Mouse (Mus musculus) brain, embryonic 14.5 days (tissue): ENCODE measurements around the gene Fscn2.

Experiments used
- CTCF ChIP-seq: fragments of 200-500 bp; IDR thresholded peaks from 2 replicates; pipeline ENCODE4 v1.5.1; 2012; ENCODE audit warnings: inconsistent platforms, mild to moderate bottlenecking, moderate library complexity, borderline replicate concordance; ENCODE audit not compliant: insufficient read depth, insufficient read length; ENCODE audit errors: extremely low read depth
- POLR2A ChIP-seq: fragments of 200-500 bp; IDR thresholded peaks from 2 replicates; pipeline ENCODE4 v1.6.1; 2012; ENCODE audit warnings: mild to moderate bottlenecking, inconsistent platforms, borderline replicate concordance; ENCODE audit not compliant: poor library complexity, insufficient read depth, insufficient read length, severe bottlenecking; ENCODE audit errors: extremely low read depth

GRCm38 (mm10) chr11:120312069-120312468 lies 49.3 kb upstream of the Fscn2 start:
- no peak for TF ChIP-seq CTCF
- TF ChIP-seq POLR2A = no peak
